Mouse (Mus musculus): ENCODE measurements around the gene Tmco3. TPM values are rescaled to one million over a fixed set of nuclear protein-coding genes. Genes with fewer than 3 reads are reported as not detected.

Gene Tmco3
- polyA plus RNA-seq, 2 experiments, result 3.7 to 3.9 TPM

DNA sequence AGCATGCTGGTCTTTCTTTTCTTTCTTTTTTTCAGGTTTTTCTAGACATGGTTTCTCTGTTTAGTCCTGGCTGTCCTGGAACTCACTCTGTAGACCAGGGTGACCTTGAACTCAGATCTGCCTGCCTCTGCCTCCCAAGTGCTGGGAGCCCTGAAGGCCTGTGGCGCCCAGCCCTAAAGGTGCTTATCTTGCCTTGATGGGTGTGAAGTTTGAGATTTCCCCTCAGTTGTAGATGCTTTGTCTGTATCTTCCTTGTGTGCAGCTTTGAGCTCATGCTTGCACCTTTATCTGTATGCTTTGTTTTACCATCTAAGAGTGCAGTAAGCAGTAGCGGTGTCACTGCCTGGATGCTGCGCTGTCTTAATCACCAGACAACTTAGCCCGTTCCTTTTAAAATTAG is 55.1 kb downstream of the Tmco3 start:
- peaks cover 53% of the 10 kb centered on the region for H3K36me3 ChIP-seq (replicated peaks; ENCODE audit: control insufficient read depth, insufficient read depth, low read depth)
- H3K4me3 ChIP-seq (ENCODE audit: insufficient read depth in 1 of 2, low read depth in 2 of 2, low read length in 2 of 2), result no peak overlapping the region
- H3K4me1 ChIP-seq (replicated peaks; ENCODE audit: control insufficient read depth in 2 of 2, insufficient read depth in 2 of 2, low read length in 1 of 2), result peaks cover 11 to 26% of the 10 kb centered on the region in 2 experiments
- WGBS (ENCODE audit: insufficient replicate concordance), result 50% methylated on average over 4 of the region's 4 CpGs
- DNase-seq (ENCODE audit: low read depth in 3 of 3, low spot score in 3 of 3), result no peak
- no peaks in the 10 kb centered on the region for H3K27me3 ChIP-seq (ENCODE audit: control insufficient read depth, insufficient read depth, low read length)
- H3K9ac ChIP-seq (replicated peaks), result no peak overlapping the region
- no peak for ATAC-seq (ENCODE audit: insufficient read depth)
- 0 out of 2 replicates have a peak, but pooled peaks have one; percentile 17 for TF ChIP-seq EP300 (IDR thresholded peaks at IDR 0.05; ENCODE audit: low read depth)
- no peak for TF ChIP-seq CTCF (IDR thresholded peaks at IDR 0.05; ENCODE audit: low read depth)
- H3K9me3 ChIP-seq (ENCODE audit: control insufficient read depth, low read length), result no peaks in the 10 kb centered on the region
- no peak overlapping the region for H3K4me2 ChIP-seq (ENCODE audit: low read depth)
- no peak overlapping the region for H3K27ac ChIP-seq

DNA sequence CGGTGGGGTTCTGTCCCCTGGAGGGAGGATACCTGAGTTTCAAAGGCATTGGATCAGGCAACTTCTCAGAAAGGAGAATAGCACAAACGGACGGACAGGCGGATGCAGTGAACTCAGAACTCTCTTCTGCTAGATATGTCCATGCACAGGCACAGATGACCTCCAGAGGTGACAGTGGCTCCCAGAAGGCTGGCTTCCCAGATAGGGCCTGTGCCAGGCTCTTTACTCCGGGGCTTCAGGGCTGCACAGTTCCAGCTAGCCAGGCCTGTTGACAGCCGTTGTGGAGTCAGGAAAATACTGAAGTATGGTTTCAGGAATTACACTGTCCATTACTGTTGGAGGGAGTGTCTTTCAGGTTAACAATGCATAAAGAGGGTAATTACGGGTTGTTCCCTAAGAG is 62.1 kb downstream of the Tmco3 start:
- Histone ChIP-seq H3K9me3 (ENCODE audit: control insufficient read depth, low read length) (no peaks in the 10 kb centered on the region), H3K4me1 (replicated peaks; ENCODE audit: control insufficient read depth in 2 of 2, insufficient read depth in 2 of 2, low read length in 1 of 2) (peaks cover 22 to 46% of the 10 kb centered on the region in 2 experiments), H3K27ac (no peak overlapping the region), H3K9ac (replicated peaks) (no peak overlapping the region), H3K36me3 (replicated peaks; ENCODE audit: control insufficient read depth, insufficient read depth, low read depth) (peaks cover 72% of the 10 kb centered on the region), H3K4me3 (ENCODE audit: insufficient read depth in 1 of 2, low read depth in 2 of 2, low read length in 2 of 2) (no peak overlapping the region), H3K4me2 (ENCODE audit: low read depth) (no peak overlapping the region), H3K27me3 (ENCODE audit: control insufficient read depth, insufficient read depth, low read length) (no peaks in the 10 kb centered on the region)
- WGBS (ENCODE audit: insufficient replicate concordance), result 79% methylated on average over 7 of the region's 7 CpGs
- no peak for DNase-seq (ENCODE audit: low read depth in 3 of 3, low spot score in 3 of 3)
- TF ChIP-seq CTCF (IDR thresholded peaks at IDR 0.05; ENCODE audit: low read depth), result no peak
- TF ChIP-seq EP300 (IDR thresholded peaks at IDR 0.05; ENCODE audit: low read depth), result no peak
- no peak for ATAC-seq (ENCODE audit: insufficient read depth)

DNA sequence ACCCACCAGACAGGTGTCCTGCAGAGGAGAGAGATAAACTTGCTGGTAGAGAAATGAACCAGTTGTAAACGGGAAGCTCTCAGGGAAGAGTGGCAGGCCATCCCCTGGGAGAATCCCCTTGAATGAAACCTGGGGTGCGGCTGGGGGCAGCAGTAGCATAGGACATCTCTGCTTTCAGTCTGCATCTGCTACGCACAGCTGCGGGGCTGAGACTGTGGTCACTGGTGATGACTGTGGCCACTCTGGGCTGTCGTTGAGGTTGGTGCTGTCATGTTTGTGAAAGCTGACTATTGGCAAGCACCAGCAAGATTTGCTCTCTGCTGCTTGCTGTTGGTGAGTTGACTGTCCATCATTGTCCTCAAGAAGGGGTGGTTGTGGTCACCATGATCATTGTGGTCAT is 63.6 kb downstream of the Tmco3 start:
- Histone ChIP-seq H3K9ac (replicated peaks) (no peak overlapping the region), H3K36me3 (replicated peaks; ENCODE audit: control insufficient read depth, insufficient read depth, low read depth) (peaks cover 78% of the 10 kb centered on the region), H3K27me3 (ENCODE audit: control insufficient read depth, insufficient read depth, low read length) (no peaks in the 10 kb centered on the region), H3K4me1 (replicated peaks; ENCODE audit: control insufficient read depth in 2 of 2, insufficient read depth in 2 of 2, low read length in 1 of 2) (peaks cover 22 to 46% of the 10 kb centered on the region in 2 experiments), H3K9me3 (ENCODE audit: control insufficient read depth, low read length) (no peaks in the 10 kb centered on the region), H3K4me3 (ENCODE audit: insufficient read depth in 1 of 2, low read depth in 2 of 2, low read length in 2 of 2) (no peak overlapping the region), H3K27ac (no peak overlapping the region), H3K4me2 (ENCODE audit: low read depth) (no peak overlapping the region)
- 66% methylated on average over 5 of the region's 5 CpGs for WGBS (ENCODE audit: insufficient replicate concordance)
- TF ChIP-seq CTCF (IDR thresholded peaks at IDR 0.05; ENCODE audit: low read depth), result no peak
- no peak for TF ChIP-seq EP300 (IDR thresholded peaks at IDR 0.05; ENCODE audit: low read depth)
- no peak for DNase-seq (ENCODE audit: low read depth in 3 of 3, low spot score in 3 of 3)
- no peak for ATAC-seq (ENCODE audit: insufficient read depth)

DNA sequence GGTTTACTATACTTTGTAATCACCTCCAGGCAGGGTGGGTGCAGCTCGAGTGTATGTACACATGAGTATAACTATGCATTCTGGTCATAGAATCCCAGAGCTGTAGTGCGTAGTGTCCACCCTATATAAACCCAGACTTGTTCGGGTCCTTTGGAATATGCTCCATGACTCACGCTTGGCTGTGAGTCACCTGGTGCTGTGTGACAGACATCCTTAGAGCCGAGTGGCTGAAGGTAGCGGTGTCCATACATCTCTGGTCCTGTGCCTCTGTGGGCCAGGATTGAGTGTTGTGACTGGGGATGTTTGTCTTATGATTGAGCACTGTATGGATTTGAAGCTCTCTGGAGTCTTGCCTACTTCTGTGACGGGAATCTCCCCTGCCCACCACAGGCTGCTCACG is 64.6 kb downstream of the Tmco3 start:
- DNase-seq (ENCODE audit: low read depth in 3 of 3, low spot score in 3 of 3) (no peak), ATAC-seq (ENCODE audit: insufficient read depth) (peak; percentile 17; the same call in 1 of the 2 replicates)
- H3K4me2 ChIP-seq (ENCODE audit: low read depth), result peak overlapping the region; percentile 50
- peaks cover 22 to 46% of the 10 kb centered on the region in 2 experiments for H3K4me1 ChIP-seq (replicated peaks; ENCODE audit: control insufficient read depth in 2 of 2, insufficient read depth in 2 of 2, low read length in 1 of 2)
- peak overlapping the region; percentile 39 for H3K9ac ChIP-seq (replicated peaks)
- 54% methylated on average over 8 of the region's 8 CpGs for WGBS (ENCODE audit: insufficient replicate concordance)
- no peaks in the 10 kb centered on the region for H3K27me3 ChIP-seq (ENCODE audit: control insufficient read depth, insufficient read depth, low read length)
- peak overlapping the region; percentile 58 for H3K27ac ChIP-seq
- no peaks in the 10 kb centered on the region for H3K9me3 ChIP-seq (ENCODE audit: control insufficient read depth, low read length)
- no peak for TF ChIP-seq CTCF (IDR thresholded peaks at IDR 0.05; ENCODE audit: low read depth)
- TF ChIP-seq EP300 (IDR thresholded peaks at IDR 0.05; ENCODE audit: low read depth), result no peak
- peaks cover 79% of the 10 kb centered on the region for H3K36me3 ChIP-seq (replicated peaks; ENCODE audit: control insufficient read depth, insufficient read depth, low read depth)
- H3K4me3 ChIP-seq (ENCODE audit: insufficient read depth in 1 of 2, low read depth in 2 of 2, low read length in 2 of 2), result peak overlapping the region in 1 of 2 experiments; percentile 20; a peak in 1 of 4 replicates

DNA sequence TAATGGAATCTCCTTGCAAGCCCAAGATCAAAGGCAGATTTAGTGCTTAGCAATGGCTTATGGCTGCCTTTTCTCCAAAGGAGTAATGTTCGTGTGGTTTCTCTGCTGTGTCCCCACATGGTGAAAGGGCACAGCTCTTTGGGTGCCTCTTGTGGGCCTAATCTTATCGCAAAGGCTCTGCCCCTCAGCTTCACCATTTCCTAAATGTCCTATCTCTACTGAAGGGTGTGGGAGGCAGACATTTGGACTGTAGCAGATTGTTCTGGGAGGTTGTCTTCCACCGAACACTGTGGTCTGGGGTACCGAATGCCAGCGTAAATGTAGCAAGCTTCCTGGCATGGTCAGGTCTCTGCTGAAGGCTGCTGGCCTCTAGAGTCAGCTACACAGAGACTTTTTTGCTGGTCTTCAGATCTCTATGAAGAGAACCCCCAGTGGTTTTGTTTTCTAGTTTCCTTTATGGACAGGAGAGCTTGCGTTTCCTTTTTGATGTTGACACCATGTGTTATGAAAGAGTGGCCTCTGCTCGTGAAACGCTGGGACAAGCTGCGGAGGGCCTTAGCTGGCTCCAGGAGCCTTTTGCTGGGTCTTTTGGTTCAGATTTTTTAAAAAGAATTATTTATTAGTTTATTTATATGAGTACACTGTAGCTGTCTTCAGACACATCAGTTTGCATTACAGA is 65.3 kb downstream of the Tmco3 start:
- 20% methylated on average over 9 of the region's 9 CpGs for WGBS (ENCODE audit: insufficient replicate concordance)
- Histone ChIP-seq H3K4me2 (ENCODE audit: low read depth) (peak overlapping the region; percentile 50), H3K9me3 (ENCODE audit: control insufficient read depth, low read length) (no peaks in the 10 kb centered on the region), H3K27me3 (ENCODE audit: control insufficient read depth, insufficient read depth, low read length) (no peaks in the 10 kb centered on the region), H3K27ac (peak overlapping the region; percentile 58), H3K9ac (replicated peaks) (peak overlapping the region; percentile 39), H3K4me3 (ENCODE audit: insufficient read depth in 1 of 2, low read depth in 2 of 2, low read length in 2 of 2) (peak overlapping the region in 1 of 2 experiments; percentile 20; a peak in 2 of 4 replicates), H3K36me3 (replicated peaks; ENCODE audit: control insufficient read depth, insufficient read depth, low read depth) (peaks cover 74% of the 10 kb centered on the region), H3K4me1 (replicated peaks; ENCODE audit: control insufficient read depth in 2 of 2, insufficient read depth in 2 of 2, low read length in 1 of 2) (peaks cover 22 to 46% of the 10 kb centered on the region in 2 experiments)
- ATAC-seq (ENCODE audit: insufficient read depth) (peak; percentile 76), DNase-seq (ENCODE audit: low read depth in 3 of 3, low spot score in 3 of 3) (peak in 1 of 3 experiments; percentile 44)
- TF ChIP-seq CTCF (IDR thresholded peaks at IDR 0.05; ENCODE audit: low read depth), result no peak
- peak; percentile 69 for TF ChIP-seq EP300 (IDR thresholded peaks at IDR 0.05; ENCODE audit: low read depth)

Measured in liver, embryonic 14.5 days (tissue).